8 mouse cellular contexts compared by ENCODE assay signal in genomic region chr1:178187810-178188209, GRCm38 (mm10). TPM values are rescaled to one million over a fixed set of nuclear protein-coding genes. Genes with fewer than 3 reads are reported as not detected.
DNase-seq lines count a peak whose midpoint lies in the region; ATAC-seq and TF ChIP-seq lines count a peak whose summit lies in the region.
"Not testable (repeated sequence)": the region's sequence is repeated elsewhere in the genome, so short reads cannot be mapped to it uniquely, and the experiment has no call there.

No protein-coding gene starts in this region.

- H3K4me2 ChIP-seq in forebrain, embryonic 13.5 days, result peak overlapping the region; percentile 56
- peak overlapping the region; percentile 37 for H3K4me2 ChIP-seq in hindbrain, embryonic 11.5 days (replicated peaks; ENCODE audit: low read depth, low read length)
- H3K4me2 ChIP-seq in lung, embryonic 15.5 days, result peak overlapping the region; percentile 51
- H3K4me2 ChIP-seq in myocyte (ENCODE audit: low read depth), result not testable (repeated sequence)

- not testable (repeated sequence) for TF ChIP-seq POLR2A in cortical plate, adult 2 months (IDR thresholded peaks at IDR 0.05; ENCODE audit: extremely low read depth, insufficient read depth, low read length); myocyte (IDR thresholded peaks at IDR 0.05; ENCODE audit: insufficient read length, low read depth); testis, adult 2 months (IDR thresholded peaks at IDR 0.05; ENCODE audit: control insufficient read depth, low read depth, low read length)

- H3K36me3 ChIP-seq in E14TG2a.4 (ENCODE audit: insufficient read depth, low read length); forebrain, embryonic 13.5 days (ENCODE audit: poor library complexity, severe bottlenecking); hindbrain, embryonic 11.5 days (ENCODE audit: control insufficient read depth, insufficient read depth, low read length); lung, embryonic 15.5 days; myocyte (ENCODE audit: control insufficient read depth, insufficient read depth); testis, adult 2 months (ENCODE audit: control insufficient read depth, insufficient read depth, low read length): not testable (repeated sequence)

- H3K27ac ChIP-seq in cortical plate, adult 2 months (ENCODE audit: insufficient read depth, low read length); forebrain, embryonic 13.5 days; hindbrain, embryonic 11.5 days (ENCODE audit: low read depth, low read length): not testable (repeated sequence)
- H3K27ac ChIP-seq in layer of hippocampus, adult 2 months, result peak overlapping the region; percentile 98
- peak overlapping the region; percentile 85 for H3K27ac ChIP-seq in lung, embryonic 15.5 days
- H3K27ac ChIP-seq in testis, adult 2 months (ENCODE audit: control insufficient read depth, insufficient read depth, low read depth, low read length), result peak overlapping the region; percentile 85

- not testable (repeated sequence) for TF ChIP-seq CTCF in E14TG2a.4 (conservative IDR thresholded peaks at IDR 0.05; ENCODE audit: low read length); cortical plate, adult 2 months (IDR thresholded peaks at IDR 0.05; ENCODE audit: extremely low read depth, insufficient read depth, low read length); layer of hippocampus, adult 2 months (conservative IDR thresholded peaks at IDR 0.05); testis, adult 2 months (IDR thresholded peaks at IDR 0.05; ENCODE audit: control insufficient read depth, insufficient read depth, insufficient replicate concordance, low read depth, low read length)

- peak; percentile 76 for DNase-seq in hindbrain, embryonic 11.5 days (ENCODE audit: low spot score)
- not testable (repeated sequence) for DNase-seq in layer of hippocampus, adult 2 months (ENCODE audit: low spot score in 2 of 2)

- peaks cover 11% of the 10 kb centered on the region for H3K4me1 ChIP-seq in E14TG2a.4 (replicated peaks; ENCODE audit: low read depth, low read length)
- H3K4me1 ChIP-seq in cortical plate, adult 2 months (ENCODE audit: control insufficient read depth, insufficient read depth, low read length); hindbrain, embryonic 11.5 days (replicated peaks; ENCODE audit: control insufficient read depth, insufficient read depth, low read length); lung, embryonic 15.5 days; testis, adult 2 months (ENCODE audit: control insufficient read depth, insufficient read depth, low read length): not testable (repeated sequence)
- H3K4me1 ChIP-seq in forebrain, embryonic 13.5 days, result peaks cover 11% of the 10 kb centered on the region

- ATAC-seq in forebrain, embryonic 13.5 days, result not testable (repeated sequence)
- peak; percentile 79 for ATAC-seq in hindbrain, embryonic 11.5 days (ENCODE audit: low FRiP score)
- peak; percentile 68; the same call in 1 of the 2 replicates for ATAC-seq in lung, embryonic 15.5 days (ENCODE audit: borderline replicate concordance, extremely low read depth, low FRiP score, low TSS enrichment)

- H3K79me2 ChIP-seq in myocyte (ENCODE audit: control insufficient read depth, insufficient read depth), result peaks cover 46% of the 10 kb centered on the region

- H3K27me3 ChIP-seq in E14TG2a.4 (ENCODE audit: insufficient read depth, low read length); forebrain, embryonic 13.5 days; hindbrain, embryonic 11.5 days (ENCODE audit: control insufficient read depth, insufficient read depth, low read length); lung, embryonic 15.5 days; myocyte (ENCODE audit: control insufficient read depth, insufficient read depth, insufficient read length); testis, adult 2 months (ENCODE audit: control insufficient read depth, insufficient read depth, low read length): not testable (repeated sequence)

- peak overlapping the region; percentile 63 for H3K9ac ChIP-seq in forebrain, embryonic 13.5 days
- H3K9ac ChIP-seq in hindbrain, embryonic 11.5 days (ENCODE audit: low read depth, low read length), result not testable (repeated sequence)
- H3K9ac ChIP-seq in lung, embryonic 15.5 days, result peak overlapping the region; percentile 59

- peak overlapping the region; percentile 86 for H3K4me3 ChIP-seq in E14TG2a.4 (replicated peaks; ENCODE audit: low read length)
- peak overlapping the region; percentile 12 for H3K4me3 ChIP-seq in cortical plate, adult 2 months (ENCODE audit: insufficient read depth, low read length)
- H3K4me3 ChIP-seq in forebrain, embryonic 13.5 days, result peak overlapping the region; percentile 66
- H3K4me3 ChIP-seq in hindbrain, embryonic 11.5 days (ENCODE audit: low read depth, low read length), result peak overlapping the region; percentile 55
- H3K4me3 ChIP-seq in layer of hippocampus, adult 2 months, result peak overlapping the region; percentile 75
- H3K4me3 ChIP-seq in lung, embryonic 15.5 days, result peak overlapping the region; percentile 74
- H3K4me3 ChIP-seq in myocyte, result peak overlapping the region; percentile 16
- H3K4me3 ChIP-seq in testis, adult 2 months (ENCODE audit: control insufficient read depth, low read depth, low read length), result peak overlapping the region; percentile 85

- 0% methylated on average over 21 of the region's 38 CpGs for WGBS in forebrain, embryonic 13.5 days
- WGBS in hindbrain, embryonic 11.5 days, result 0% methylated on average over 10 of the region's 38 CpGs
- WGBS in lung, embryonic 15.5 days, result 0% methylated on average over 23 of the region's 38 CpGs

- H3K9me3 ChIP-seq in E14TG2a.4 (ENCODE audit: low read length); forebrain, embryonic 13.5 days (replicated peaks); hindbrain, embryonic 11.5 days (ENCODE audit: control insufficient read depth, low read length); lung, embryonic 15.5 days: not testable (repeated sequence)

- peak overlapping the region; percentile 27 for H3ac ChIP-seq in myocyte (ENCODE audit: control insufficient read depth, insufficient read length)

RNA-seq across cellular contexts. Expression of gene Desi2, which starts 0.6 kb away (rescaled TPM):
- 10.0 and 10.7 TPM in 2 replicates for polyA plus RNA-seq in cortical plate, adult 2 months (2012; rRNA removed)
- 18.7 and 19.6 TPM in 2 replicates for polyA plus RNA-seq in forebrain, embryonic 13.5 days (2015; fragmentation: Nextera tagmentation; extraction: Ambion mirVana)
- polyA plus RNA-seq in hindbrain, embryonic 11.5 days (2014; fragmentation: Nextera tagmentation; extraction: Ambion mirVana), result 15.9 and 18.2 TPM in 2 replicates
- total RNA-seq in layer of hippocampus, adult 2 months (2021), result 10 to 100 TPM; 16.0 to 17.9 TPM
- polyA plus RNA-seq in lung, embryonic 15.5 days (2015; fragmentation: Nextera tagmentation; extraction: Ambion mirVana), result 20.7 and 22.8 TPM in 2 replicates
- 11.4 TPM for polyA plus RNA-seq in myocyte (2012; fragmentation: generic; extraction: Trizol)
- 7.4 and 7.5 TPM in 2 replicates for polyA plus RNA-seq in testis, adult 2 months (2012; rRNA removed)

Comparison
In these comparisons a context has a peak if more than half of its experiments do, and no peak if none do; other contexts are left out.
1. H3K4me3 ChIP-seq: peak in every context shown above with its lines; median percentile 86 in E14TG2a.4; 85 in testis, adult 2 months; 75 in layer of hippocampus, adult 2 months; 74 in lung, embryonic 15.5 days; 66 in forebrain, embryonic 13.5 days; 55 in hindbrain, embryonic 11.5 days; 16 in myocyte; 12 in cortical plate, adult 2 months.